In genomic region chr10:81257158-81258039, GRCm38 (mm10) we compare ENCODE assay signal across 9 mouse cellular contexts. TPM values are rescaled to one million over a fixed set of nuclear protein-coding genes. Genes with fewer than 3 reads are reported as not detected.
DNase-seq lines count a peak whose midpoint lies in the region; ATAC-seq lines count a peak whose summit lies in the region.
"Had no signal": no experiment of that assay in that cellular context is flagged by ENCODE, and none has a peak within 500 bp of the region (broad histone marks: within the 10 kb centered on the region; RNA-seq: fewer than 3 reads in every experiment).

No protein-coding gene starts in this region.

- H3K4me2 ChIP-seq in lung, embryonic 16.5 days (ENCODE audit: low read depth, low read length), result peak overlapping the region; percentile 75
- H3K4me2 ChIP-seq in hindbrain, embryonic 15.5 days, result peak overlapping the region; percentile 91

- H3K27ac ChIP-seq in lung, embryonic 16.5 days (ENCODE audit: low read length), result no peak overlapping the region
- no peak overlapping the region for H3K27ac ChIP-seq in hindbrain, embryonic 15.5 days (replicated peaks)

- peaks cover 6% of the 10 kb centered on the region for H3K4me1 ChIP-seq in lung, embryonic 16.5 days (replicated peaks; ENCODE audit: control insufficient read depth, insufficient read depth, low read length)
- peaks cover 38% of the 10 kb centered on the region for H3K4me1 ChIP-seq in hindbrain, embryonic 15.5 days (replicated peaks)

- H3K36me3 ChIP-seq in lung, embryonic 16.5 days (ENCODE audit: control insufficient read depth, insufficient read depth, low read length), result no peaks in the 10 kb centered on the region; the same call in 1 of the 2 replicates
- no peaks in the 10 kb centered on the region; the same call in 1 of the 2 replicates for H3K36me3 ChIP-seq in hindbrain, embryonic 15.5 days

- peaks cover 8% of the 10 kb centered on the region for H3K9me3 ChIP-seq in lung, embryonic 16.5 days (ENCODE audit: control insufficient read depth, low read length)
- H3K9me3 ChIP-seq in hindbrain, embryonic 15.5 days, result no peaks in the 10 kb centered on the region

- H3K4me3 ChIP-seq in lung, embryonic 16.5 days (ENCODE audit: low read length), result peak overlapping the region; percentile 50
- H3K4me3 ChIP-seq in hindbrain, embryonic 15.5 days, result peak overlapping the region; percentile 55

- ATAC-seq in lung, embryonic 16.5 days (ENCODE audit: low read depth), result no peak
- ATAC-seq in hindbrain, embryonic 15.5 days (ENCODE audit: low FRiP score, low read depth), result no peak
- ATAC-seq in megakaryocyte progenitor cell, adult 5-6 weeks (replicated peaks; ENCODE audit: poor library complexity), result peak; percentile 40; the same call in 1 of the 2 replicates

- DNase-seq in cerebellum, postnatal 25 days, result peak; percentile 67 to 69
- no peak for DNase-seq in cerebellum, postnatal 4 days (ENCODE audit: low spot score in 2 of 2)
- no peak for DNase-seq in lung, postnatal 4 days
- DNase-seq in spleen, postnatal 36 days (ENCODE audit: low spot score in 2 of 2), result peak; percentile 57 to 58
- no peak for DNase-seq in urinary bladder, postnatal 14 days (ENCODE audit: low spot score)

- peak overlapping the region; percentile 55 for H3K9ac ChIP-seq in lung, embryonic 16.5 days (ENCODE audit: low read length)
- H3K9ac ChIP-seq in hindbrain, embryonic 15.5 days, result peak overlapping the region; percentile 54

- peaks cover 73% of the 10 kb centered on the region for H3K27me3 ChIP-seq in lung, embryonic 16.5 days (ENCODE audit: control insufficient read depth, insufficient read depth, low read depth, low read length)
- peaks cover 30% of the 10 kb centered on the region for H3K27me3 ChIP-seq in hindbrain, embryonic 15.5 days
- H3K27me3 ChIP-seq: CH12.LX had no signal

- WGBS in lung, embryonic 16.5 days, result 3% methylated on average over 62 of the region's 62 CpGs
- WGBS in hindbrain, embryonic 15.5 days, result 2% methylated on average over 62 of the region's 62 CpGs

RNA-seq across cellular contexts. Expression of gene Matk, which starts 4.7 kb away (rescaled TPM):
- 2.9 and 3.5 TPM in 2 replicates for polyA plus RNA-seq in lung, embryonic 16.5 days (2015; fragmentation: Nextera tagmentation; extraction: Ambion mirVana)
- 43.8 and 49.7 TPM in 2 replicates for polyA plus RNA-seq in hindbrain, embryonic 15.5 days (2015; fragmentation: Nextera tagmentation; extraction: Ambion mirVana)
- 10.2 and 16.7 TPM in 2 replicates for total RNA-seq in megakaryocyte progenitor cell, adult 5-6 weeks (2015)
- 32.7 and 33.7 TPM in 2 replicates for total RNA-seq in megakaryocyte progenitor cell, adult 5-6 weeks (2017)

RNA-seq across cellular contexts. Expression of gene Mrpl54, which starts 9.3 kb away (rescaled TPM):
- 202 and 210 TPM in 2 replicates for polyA plus RNA-seq in lung, embryonic 16.5 days (2015; fragmentation: Nextera tagmentation; extraction: Ambion mirVana)
- 121 and 144 TPM in 2 replicates for polyA plus RNA-seq in hindbrain, embryonic 15.5 days (2015; fragmentation: Nextera tagmentation; extraction: Ambion mirVana)
- 95.1 and 97.1 TPM in 2 replicates for total RNA-seq in megakaryocyte progenitor cell, adult 5-6 weeks (2015)
- 155 and 196 TPM in 2 replicates for total RNA-seq in megakaryocyte progenitor cell, adult 5-6 weeks (2017)

RNA-seq across cellular contexts. Expression of gene Apba3, which starts 9.4 kb away (rescaled TPM):
- polyA plus RNA-seq in lung, embryonic 16.5 days (2015; fragmentation: Nextera tagmentation; extraction: Ambion mirVana), result 61.2 and 69.2 TPM in 2 replicates
- 38.3 and 38.6 TPM in 2 replicates for polyA plus RNA-seq in hindbrain, embryonic 15.5 days (2015; fragmentation: Nextera tagmentation; extraction: Ambion mirVana)
- 15.5 and 20.2 TPM in 2 replicates for total RNA-seq in megakaryocyte progenitor cell, adult 5-6 weeks (2015)
- total RNA-seq in megakaryocyte progenitor cell, adult 5-6 weeks (2017), result 10.5 and 16.9 TPM in 2 replicates

RNA-seq across cellular contexts. Expression of gene Zfr2, which starts 24.4 kb away (rescaled TPM):
- polyA plus RNA-seq in lung, embryonic 16.5 days (2015; fragmentation: Nextera tagmentation; extraction: Ambion mirVana), result 5.0 and 6.0 TPM in 2 replicates
- polyA plus RNA-seq in hindbrain, embryonic 15.5 days (2015; fragmentation: Nextera tagmentation; extraction: Ambion mirVana), result 30.3 and 34.0 TPM in 2 replicates
- 0.05 TPM in 1 of 2 replicates, not detected in the other for total RNA-seq in megakaryocyte progenitor cell, adult 5-6 weeks (2015)
- total RNA-seq in megakaryocyte progenitor cell, adult 5-6 weeks (2017), result 0.17 TPM in 1 of 2 replicates, not detected in the other

RNA-seq across cellular contexts. Expression of gene Atcay, which starts 26.8 kb away (rescaled TPM):
- polyA plus RNA-seq in lung, embryonic 16.5 days (2015; fragmentation: Nextera tagmentation; extraction: Ambion mirVana), result 0.36 and 0.39 TPM in 2 replicates
- 80.6 and 85.5 TPM in 2 replicates for polyA plus RNA-seq in hindbrain, embryonic 15.5 days (2015; fragmentation: Nextera tagmentation; extraction: Ambion mirVana)
- not detected in 2 replicates for total RNA-seq in megakaryocyte progenitor cell, adult 5-6 weeks (2015)
- not detected in 2 replicates for total RNA-seq in megakaryocyte progenitor cell, adult 5-6 weeks (2017)

Comparison
In these comparisons a context has a peak if more than half of its experiments do, and no peak if none do; other contexts are left out.
1. DNase-seq: peak in cerebellum, postnatal 25 days (2 of 2) and spleen, postnatal 36 days (2 of 2); none in cerebellum, postnatal 4 days (0 of 2), lung, postnatal 4 days (0 of 2) and urinary bladder, postnatal 14 days (single experiment).
2. RNA of gene Matk, which starts 4.7 kb away (polyA plus RNA-seq): 43.8 to 49.7 TPM in hindbrain, embryonic 15.5 days; 2.9 to 3.5 TPM in lung, embryonic 16.5 days; every median in the first group is over 10 times any median in the second.